Mouse (Mus musculus): ENCODE measurements at regions not wholly inside any gene's neighbourhood (a gene's known extent, or its start where the extent isn't known, plus 50 kb on each side); places are given as distances from the start of the nearest gene placed in this dataset.

GRCm38 (mm10) chr13:101874761-101875160 is 106.7 kb upstream of the Pik3r1 start:
- peaks cover 4% of the 10 kb centered on the region; the same call in 1 of the 2 replicates for H3K9me3 ChIP-seq (ENCODE audit: low read length)
- H3K36me3 ChIP-seq (ENCODE audit: insufficient read depth, low read length), result no peaks in the 10 kb centered on the region
- H3K4me3 ChIP-seq (replicated peaks; ENCODE audit: low read length), result no peak overlapping the region
- TF ChIP-seq POU5F1 (IDR thresholded peaks at IDR 0.05; ENCODE audit: borderline replicate concordance, low read length) (no peak), CTCF (conservative IDR thresholded peaks at IDR 0.05; ENCODE audit: low read length) (no peak), NANOG (IDR thresholded peaks at IDR 0.05; ENCODE audit: borderline replicate concordance, low read length) (no peak)
- H3K27me3 ChIP-seq (ENCODE audit: insufficient read depth, low read length), result no peaks in the 10 kb centered on the region
- H3K4me1 ChIP-seq (replicated peaks; ENCODE audit: low read depth, low read length), result no peaks in the 10 kb centered on the region

DNA sequence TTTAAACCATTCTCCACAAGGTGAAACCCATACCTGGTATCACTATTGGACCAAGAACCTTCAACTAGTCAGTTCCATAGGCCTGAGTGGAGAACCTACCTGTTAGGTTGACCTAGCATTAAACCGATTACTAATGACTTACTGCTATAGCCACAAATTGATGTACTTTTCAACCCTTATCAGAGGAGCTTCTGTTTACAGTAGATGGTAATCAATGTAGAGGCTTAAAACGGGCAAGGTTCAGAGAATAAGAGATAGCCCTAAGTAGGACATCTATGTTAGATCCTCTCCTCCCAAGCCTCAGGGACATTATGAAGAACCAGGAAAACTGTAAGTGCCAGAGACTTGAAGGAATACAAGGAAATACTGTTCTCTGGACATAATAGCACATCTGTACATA is 108.1 kb upstream of the Pik3r1 start:
- Histone ChIP-seq H3K27me3 (ENCODE audit: insufficient read depth, low read length) (no peaks in the 10 kb centered on the region), H3K4me1 (replicated peaks; ENCODE audit: low read depth, low read length) (no peaks in the 10 kb centered on the region), H3K9me3 (ENCODE audit: low read length) (peaks cover 4% of the 10 kb centered on the region; the same call in 1 of the 2 replicates), H3K36me3 (ENCODE audit: insufficient read depth, low read length) (no peaks in the 10 kb centered on the region), H3K4me3 (replicated peaks; ENCODE audit: low read length) (no peak overlapping the region)
- TF ChIP-seq POU5F1 (IDR thresholded peaks at IDR 0.05; ENCODE audit: borderline replicate concordance, low read length) (no peak), CTCF (conservative IDR thresholded peaks at IDR 0.05; ENCODE audit: low read length) (no peak), NANOG (IDR thresholded peaks at IDR 0.05; ENCODE audit: borderline replicate concordance, low read length) (no peak)

DNA sequence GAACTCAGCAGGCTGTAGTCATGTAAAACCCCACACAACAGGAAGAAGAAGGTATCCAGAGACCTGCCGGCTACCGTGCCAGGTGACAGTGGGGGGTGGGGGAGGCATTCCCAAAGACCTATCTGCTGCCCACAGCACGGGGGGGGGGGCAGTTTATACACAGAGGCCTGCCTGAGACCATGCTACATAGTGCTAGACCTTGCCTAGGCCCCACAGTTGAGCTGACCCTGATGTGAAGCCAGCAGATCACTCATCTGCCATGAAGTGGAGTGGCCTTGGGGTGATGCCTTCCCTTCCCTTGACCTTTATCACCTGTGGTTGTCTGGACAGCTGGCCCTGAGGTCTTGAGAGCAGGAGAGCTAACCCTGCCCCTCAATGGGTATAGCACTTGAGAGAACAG is 108.6 kb upstream of the Pik3r1 start:
- peaks cover 4% of the 10 kb centered on the region; the same call in 1 of the 2 replicates for H3K9me3 ChIP-seq (ENCODE audit: low read length)
- no peak overlapping the region for H3K4me3 ChIP-seq (replicated peaks; ENCODE audit: low read length)
- no peaks in the 10 kb centered on the region for H3K4me1 ChIP-seq (replicated peaks; ENCODE audit: low read depth, low read length)
- no peak for TF ChIP-seq NANOG (IDR thresholded peaks at IDR 0.05; ENCODE audit: borderline replicate concordance, low read length)
- no peak for TF ChIP-seq POU5F1 (IDR thresholded peaks at IDR 0.05; ENCODE audit: borderline replicate concordance, low read length)
- TF ChIP-seq CTCF (conservative IDR thresholded peaks at IDR 0.05; ENCODE audit: low read length), result no peak
- H3K27me3 ChIP-seq (ENCODE audit: insufficient read depth, low read length), result no peaks in the 10 kb centered on the region
- H3K36me3 ChIP-seq (ENCODE audit: insufficient read depth, low read length), result no peaks in the 10 kb centered on the region

GRCm38 (mm10) chr13:101878168-101878567 is 110.2 kb upstream of the Pik3r1 start:
- H3K9me3 ChIP-seq (ENCODE audit: low read length), result peaks cover 4% of the 10 kb centered on the region; the same call in 1 of the 2 replicates
- no peaks in the 10 kb centered on the region for H3K36me3 ChIP-seq (ENCODE audit: insufficient read depth, low read length)
- H3K27me3 ChIP-seq (ENCODE audit: insufficient read depth, low read length), result no peaks in the 10 kb centered on the region
- no peaks in the 10 kb centered on the region for H3K4me1 ChIP-seq (replicated peaks; ENCODE audit: low read depth, low read length)
- TF ChIP-seq POU5F1 (IDR thresholded peaks at IDR 0.05; ENCODE audit: borderline replicate concordance, low read length), result no peak
- no peak overlapping the region for H3K4me3 ChIP-seq (replicated peaks; ENCODE audit: low read length)

- H3K4me1 ChIP-seq (replicated peaks; ENCODE audit: low read depth, low read length), result no peaks in the 10 kb centered on the region
- H3K4me3 ChIP-seq (replicated peaks; ENCODE audit: low read length), result no peak overlapping the region
- no peaks in the 10 kb centered on the region for H3K36me3 ChIP-seq (ENCODE audit: insufficient read depth, low read length)
- H3K27me3 ChIP-seq (ENCODE audit: insufficient read depth, low read length), result no peaks in the 10 kb centered on the region
- peaks cover 4% of the 10 kb centered on the region; the same call in 1 of the 2 replicates for H3K9me3 ChIP-seq (ENCODE audit: low read length)
- no peak for TF ChIP-seq CTCF (conservative IDR thresholded peaks at IDR 0.05; ENCODE audit: low read length)
- no peak for TF ChIP-seq POU5F1 (IDR thresholded peaks at IDR 0.05; ENCODE audit: borderline replicate concordance, low read length)
Measured at GRCm38 (mm10) chr13:101879561-101880081, 111.6 kb upstream of the Pik3r1 start.

DNA sequence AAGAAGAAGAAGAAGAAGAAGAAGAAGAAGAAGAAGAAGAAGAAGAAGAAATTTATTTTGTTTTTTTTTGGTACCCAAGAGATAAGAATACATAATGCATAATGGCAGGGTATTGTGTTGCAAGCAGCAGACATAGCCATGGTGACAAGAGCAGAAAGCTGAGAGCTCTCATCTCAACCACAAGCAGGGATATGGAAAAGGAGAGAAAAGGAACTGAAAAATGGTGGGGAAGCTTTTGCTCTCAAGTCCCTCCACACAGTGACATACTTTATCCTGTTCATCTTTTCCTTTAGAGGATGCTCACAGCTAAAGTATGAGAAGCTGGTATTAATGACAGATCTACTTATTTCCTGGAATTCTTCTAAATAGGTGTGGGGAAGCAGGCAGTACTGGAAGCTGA is 115.2 kb upstream of the Pik3r1 start:
- H3K4me1 ChIP-seq (replicated peaks; ENCODE audit: low read depth, low read length), result no peaks in the 10 kb centered on the region
- TF ChIP-seq NANOG (IDR thresholded peaks at IDR 0.05; ENCODE audit: borderline replicate concordance, low read length) (no peak), CTCF (conservative IDR thresholded peaks at IDR 0.05; ENCODE audit: low read length) (no peak), POU5F1 (IDR thresholded peaks at IDR 0.05; ENCODE audit: borderline replicate concordance, low read length) (no peak)
- H3K9me3 ChIP-seq (ENCODE audit: low read length), result no peaks in the 10 kb centered on the region
- H3K27me3 ChIP-seq (ENCODE audit: insufficient read depth, low read length), result no peaks in the 10 kb centered on the region
- no peak overlapping the region for H3K4me3 ChIP-seq (replicated peaks; ENCODE audit: low read length)
- H3K36me3 ChIP-seq (ENCODE audit: insufficient read depth, low read length), result no peaks in the 10 kb centered on the region

GRCm38 (mm10) chr13:101884752-101885151 is 116.7 kb upstream of the Pik3r1 start:
- no peaks in the 10 kb centered on the region for H3K4me1 ChIP-seq (replicated peaks; ENCODE audit: low read depth, low read length)
- no peak overlapping the region for H3K4me3 ChIP-seq (replicated peaks; ENCODE audit: low read length)
- TF ChIP-seq NANOG (IDR thresholded peaks at IDR 0.05; ENCODE audit: borderline replicate concordance, low read length) (no peak), POU5F1 (IDR thresholded peaks at IDR 0.05; ENCODE audit: borderline replicate concordance, low read length) (no peak), CTCF (conservative IDR thresholded peaks at IDR 0.05; ENCODE audit: low read length) (no peak)
- H3K36me3 ChIP-seq (ENCODE audit: insufficient read depth, low read length), result no peaks in the 10 kb centered on the region
- H3K27me3 ChIP-seq (ENCODE audit: insufficient read depth, low read length), result no peaks in the 10 kb centered on the region
- no peaks in the 10 kb centered on the region for H3K9me3 ChIP-seq (ENCODE audit: low read length)

DNA sequence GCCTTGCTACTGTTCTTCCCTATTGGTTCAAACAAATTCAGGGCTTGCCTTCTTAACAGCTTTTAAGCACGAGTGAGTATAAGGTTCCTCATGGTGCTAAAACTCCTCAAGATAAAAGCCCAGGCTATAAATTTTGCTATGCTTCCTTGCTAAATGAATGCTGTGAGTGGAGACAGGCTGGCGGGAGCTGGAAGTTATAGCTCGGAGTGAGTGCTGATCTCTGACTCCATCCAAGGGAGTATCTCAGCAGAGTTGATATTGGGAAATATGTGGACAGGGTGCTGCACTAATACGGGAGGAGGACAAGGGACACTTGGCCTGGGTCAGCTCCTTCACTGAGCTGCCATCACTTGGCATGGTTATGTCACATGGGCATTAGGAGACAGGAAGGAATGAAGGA is 123.5 kb upstream of the Pik3r1 start:
- H3K9me3 ChIP-seq (ENCODE audit: low read length), result no peaks in the 10 kb centered on the region
- no peaks in the 10 kb centered on the region for H3K36me3 ChIP-seq (ENCODE audit: insufficient read depth, low read length)
- no peaks in the 10 kb centered on the region for H3K4me1 ChIP-seq (replicated peaks; ENCODE audit: low read depth, low read length)
- H3K27me3 ChIP-seq (ENCODE audit: insufficient read depth, low read length), result no peaks in the 10 kb centered on the region
- TF ChIP-seq POU5F1 (IDR thresholded peaks at IDR 0.05; ENCODE audit: borderline replicate concordance, low read length), result no peak
- no peak overlapping the region for H3K4me3 ChIP-seq (replicated peaks; ENCODE audit: low read length)

DNA sequence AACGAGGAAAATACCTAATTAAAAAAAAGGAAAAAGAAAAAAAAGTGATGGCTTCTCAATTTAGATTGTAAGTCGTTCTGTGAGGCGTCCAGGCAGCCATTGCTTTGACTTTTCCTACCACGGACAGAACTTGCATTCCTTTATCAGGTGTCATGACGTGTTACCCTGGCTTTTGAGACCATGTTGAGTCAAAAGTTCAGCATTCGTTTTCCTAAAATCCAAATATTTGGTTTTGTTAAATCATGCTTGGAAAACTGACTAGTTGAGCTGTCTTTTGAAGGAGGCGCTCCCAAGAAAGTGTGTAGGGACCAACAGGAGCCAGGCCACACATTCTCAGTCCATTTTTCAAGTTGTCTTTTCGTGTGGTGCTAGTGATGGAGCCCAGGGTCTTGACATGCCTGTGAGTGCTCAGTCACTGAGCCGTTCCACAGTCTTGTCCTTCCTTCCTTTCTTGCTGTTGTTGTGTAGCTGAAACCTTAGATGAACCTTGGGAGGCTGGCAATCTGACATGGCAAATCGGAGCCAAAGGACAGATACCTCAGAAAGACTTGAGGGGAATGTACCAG is 125.1 kb upstream of the Pik3r1 start:
- H3K27me3 ChIP-seq (ENCODE audit: insufficient read depth, low read length), result no peaks in the 10 kb centered on the region
- H3K9me3 ChIP-seq (ENCODE audit: low read length), result no peaks in the 10 kb centered on the region
- TF ChIP-seq POU5F1 (IDR thresholded peaks at IDR 0.05; ENCODE audit: borderline replicate concordance, low read length), result no peak
- TF ChIP-seq NANOG (IDR thresholded peaks at IDR 0.05; ENCODE audit: borderline replicate concordance, low read length), result no peak
- no peak for TF ChIP-seq CTCF (conservative IDR thresholded peaks at IDR 0.05; ENCODE audit: low read length)
- no peak overlapping the region for H3K4me3 ChIP-seq (replicated peaks; ENCODE audit: low read length)
- no peaks in the 10 kb centered on the region for H3K4me1 ChIP-seq (replicated peaks; ENCODE audit: low read depth, low read length)
- H3K36me3 ChIP-seq (ENCODE audit: insufficient read depth, low read length), result no peaks in the 10 kb centered on the region

Measured in E14TG2a.4 (cell line).